Mouse (Mus musculus) regulatory T cell (primary cell): ENCODE data around the gene Il12a.
"Not testable (repeated sequence)": the region's sequence is repeated elsewhere in the genome, so short reads cannot be mapped to it uniquely, and the experiment has no call there.

Experiments used
- in situ Hi-C: fragments of 300-600 bp; cut with MboI, MseI; formaldehyde crosslinking; loops from one replicate; pipeline ENCODE4 v1.15.1; 2025; ENCODE audit warnings: high pct_unique_total_duplicates

The Il12a gene

GRCm38 (mm10) chr3:68741955-68742354, 51.5 kb downstream of the Il12a start:
- in situ Hi-C loops, result no loop called here

GRCm38 (mm10) chr3:68742718-68743471, 52.5 kb downstream of the Il12a start:
- in situ Hi-C loops, result no loop called here

GRCm38 (mm10) chr3:68743472-68743732, 53.0 kb downstream of the Il12a start:
- in situ Hi-C loops, result no loop called here

GRCm38 (mm10) chr3:68744162-68744561, 53.7 kb downstream of the Il12a start:
- in situ Hi-C loops, result no loop called here

- in situ Hi-C loops, result no loop called here
Measured at GRCm38 (mm10) chr3:68745033-68745432, 54.6 kb downstream of the Il12a start.

- in situ Hi-C loops, result not testable (repeated sequence)
Measured at GRCm38 (mm10) chr3:68746282-68746681, 55.8 kb downstream of the Il12a start.
